Mouse (Mus musculus) gastrocnemius, postnatal 25 days (tissue): Measurements from ENCODE around the gene Dnmbp. TPM values are rescaled to one million over a fixed set of nuclear protein-coding genes. Genes with fewer than 3 reads are reported as not detected.

ENCODE experiments used
- DNase-seq: peaks from one replicate; pipeline ENCODE4 v3.0.0; 2022
- total RNA-seq, 2 experiments: library from RNA; stranded (reverse); gene quantifications; 1 replicate in 1 of 2; 2 replicates in 1 of 2; pipeline ENCODE4 v1.2.3; 2021

The Dnmbp gene
- total RNA-seq, 2 experiments from 2014 or later = 7.9 to 10.0 TPM

DNA sequence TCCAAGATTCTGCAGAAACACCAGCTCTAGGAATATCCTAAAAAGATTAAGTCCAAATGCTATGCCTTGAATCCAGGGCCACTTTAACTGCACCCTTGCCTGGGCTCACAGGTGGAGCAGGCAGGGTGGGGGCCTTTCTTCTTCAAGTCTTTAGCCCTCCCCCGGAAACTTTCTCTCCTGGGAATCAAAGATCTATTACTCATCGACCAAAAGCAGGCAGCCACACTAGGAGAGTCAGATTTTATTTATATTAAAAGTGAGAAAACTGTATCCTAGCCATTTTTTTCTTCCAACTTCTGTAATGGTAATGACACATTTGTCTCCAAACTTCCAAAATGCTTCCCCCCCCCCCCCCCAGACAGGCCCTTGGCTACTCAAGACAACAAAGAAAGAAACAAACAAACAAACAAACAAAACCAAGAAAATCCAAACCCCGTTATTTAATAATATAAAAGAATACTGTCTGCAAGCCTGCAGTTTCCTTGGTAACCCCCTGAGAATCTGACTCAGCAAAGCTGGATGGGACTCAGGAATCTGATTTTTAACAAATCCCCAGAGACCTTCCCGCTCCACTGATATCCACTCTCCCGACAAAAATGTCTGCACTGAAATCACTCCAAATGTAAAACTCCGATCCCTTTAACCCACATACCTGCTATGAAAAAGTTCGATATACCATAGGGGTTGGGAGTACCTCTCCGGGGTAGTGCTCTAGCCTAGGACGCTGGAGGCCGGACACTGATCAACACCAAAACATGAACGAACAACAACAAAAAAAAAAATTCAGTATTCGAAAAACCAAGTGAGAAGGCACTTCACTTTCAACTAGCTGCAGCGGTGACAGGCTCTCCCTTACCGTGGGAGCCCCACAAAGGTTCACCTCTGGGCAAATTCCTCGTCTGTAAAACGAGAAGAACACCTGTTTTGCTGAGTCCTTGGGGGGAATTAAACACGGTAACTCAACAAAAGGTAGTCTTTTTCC lies 61.6 kb downstream of the Dnmbp start:
- peak; percentile 26 for DNase-seq

DNA sequence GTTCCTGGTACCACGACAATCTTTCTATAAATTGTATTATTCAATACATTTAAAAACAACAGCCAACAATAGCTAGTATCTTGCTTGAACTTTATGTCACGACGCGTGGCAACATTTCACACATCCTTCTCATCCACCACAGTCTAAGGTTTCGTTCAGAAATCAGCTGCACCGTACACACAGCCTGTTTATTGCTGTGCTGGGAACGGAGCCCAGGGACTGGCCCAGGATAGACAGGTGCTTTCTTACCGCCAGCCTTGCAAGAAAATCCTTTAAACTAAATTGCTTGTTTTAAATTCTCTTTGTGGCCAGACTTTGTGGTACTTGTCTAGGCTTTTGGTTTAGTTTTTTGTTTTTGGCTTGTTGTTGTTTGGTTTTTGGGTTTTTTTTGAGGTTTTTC lies 62.6 kb downstream of the Dnmbp start:
- DNase-seq = no peak

DNA sequence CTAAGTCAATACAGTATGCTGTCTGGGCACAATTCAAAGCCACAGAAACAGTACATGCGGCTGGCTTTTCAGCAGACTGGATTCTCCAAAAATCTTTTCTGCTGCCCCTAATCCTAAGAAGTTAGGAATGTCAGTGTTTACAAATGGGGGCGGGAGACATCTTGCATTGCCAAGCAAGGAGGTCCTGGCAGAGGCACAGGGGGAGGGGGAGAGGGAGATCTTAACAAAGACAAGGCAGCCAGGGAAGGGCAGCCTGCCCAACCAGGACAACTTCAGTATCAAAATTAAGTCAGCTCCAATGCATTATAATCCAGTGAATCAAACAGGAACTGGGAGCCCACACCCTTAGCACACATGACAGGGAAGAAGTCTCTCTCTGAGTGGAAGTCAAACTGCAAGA lies 64.0 kb downstream of the Dnmbp start:
- DNase-seq = peak; percentile 26

DNA sequence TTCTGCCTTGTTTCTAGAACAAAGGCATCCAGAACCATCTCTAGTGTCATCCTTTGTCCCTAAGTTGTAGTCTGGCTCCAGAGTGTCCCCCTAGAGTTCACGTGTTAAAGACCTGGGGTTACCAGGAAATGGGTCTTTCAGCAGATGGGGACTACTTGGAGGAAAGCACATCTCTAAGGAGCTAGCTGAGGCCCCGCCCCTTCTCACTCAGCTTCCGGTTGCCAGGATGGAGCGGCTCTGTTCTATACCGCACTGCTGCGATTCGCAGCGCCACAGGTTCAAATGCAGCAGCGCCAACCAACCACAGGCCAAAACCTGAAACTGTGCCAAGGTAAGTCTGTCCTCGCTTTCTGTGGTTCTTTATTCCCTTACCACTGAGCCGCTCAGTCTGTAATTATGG lies 65.6 kb downstream of the Dnmbp start:
- no peak for DNase-seq

DNA sequence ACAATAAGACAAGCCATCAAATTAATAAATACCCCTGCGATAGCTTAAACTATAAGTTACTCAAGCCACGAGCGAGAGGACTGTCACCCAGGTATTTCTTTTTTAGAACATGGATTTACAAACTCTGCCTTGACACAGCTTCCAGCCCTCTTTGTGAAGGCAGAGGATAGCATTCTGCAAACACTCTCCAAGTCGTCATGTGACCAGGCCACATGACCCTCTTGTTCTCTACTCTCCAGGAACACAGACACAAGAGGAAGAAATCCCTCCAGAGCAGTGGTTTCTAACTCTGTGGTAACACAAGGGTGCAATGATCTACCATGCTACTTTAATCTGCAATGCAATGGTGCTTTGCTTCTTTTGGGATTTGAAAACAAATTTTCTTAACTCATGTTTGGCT lies 69.6 kb downstream of the Dnmbp start:
- no peak for DNase-seq

DNA sequence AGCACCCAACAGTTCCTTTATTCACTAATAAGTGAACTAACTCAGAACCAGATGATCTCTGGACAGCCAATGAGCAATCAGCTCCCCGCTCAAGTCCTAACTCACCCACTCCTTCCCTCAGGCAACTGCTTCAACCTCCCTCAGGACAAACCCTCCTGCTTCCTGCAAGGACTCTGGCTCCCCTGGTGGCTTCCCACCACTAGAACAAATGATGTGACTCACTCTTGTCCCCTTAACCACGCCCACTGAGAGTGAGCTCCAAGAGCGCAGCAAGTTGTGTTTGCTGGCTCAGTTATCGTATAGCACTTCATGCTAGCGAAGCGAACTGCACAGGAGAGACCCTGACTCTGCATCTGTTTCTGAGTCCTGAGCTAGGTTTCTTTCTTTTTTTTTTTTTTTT lies 82.6 kb downstream of the Dnmbp start:
- no peak for DNase-seq

DNA sequence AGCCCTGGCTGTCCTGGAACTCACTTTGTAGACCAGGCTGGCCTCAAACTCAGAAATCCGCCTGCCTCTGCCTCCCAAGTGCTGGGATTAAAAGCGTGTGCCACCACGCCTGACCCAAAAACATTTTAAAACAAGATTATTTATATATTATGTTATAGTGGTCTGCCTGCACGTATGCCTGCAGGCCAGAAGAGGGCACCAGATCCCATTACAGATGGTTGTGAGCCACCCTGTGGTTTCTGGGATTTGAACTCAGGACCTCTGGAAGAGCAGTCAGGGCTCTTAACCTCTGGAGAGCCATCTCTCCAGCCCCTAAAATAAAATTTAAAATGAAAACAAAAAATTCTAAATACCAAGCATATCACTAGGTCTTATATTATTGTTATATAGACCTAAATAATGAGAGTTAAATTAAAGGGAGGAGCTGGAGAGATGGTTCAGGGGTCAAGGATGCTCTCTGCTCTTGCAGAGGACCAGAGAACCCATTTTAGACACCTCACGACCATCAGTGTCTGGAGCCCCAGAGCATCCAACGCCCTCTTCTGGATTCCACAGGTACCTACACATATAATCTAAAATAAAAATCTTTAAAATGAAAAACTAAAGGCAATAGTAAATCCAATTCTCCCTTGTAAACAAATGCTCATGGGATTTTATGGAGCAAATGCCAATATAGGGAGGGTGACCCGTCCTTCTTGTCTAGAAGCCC lies 87.0 kb downstream of the Dnmbp start:
- DNase-seq = no peak

DNA sequence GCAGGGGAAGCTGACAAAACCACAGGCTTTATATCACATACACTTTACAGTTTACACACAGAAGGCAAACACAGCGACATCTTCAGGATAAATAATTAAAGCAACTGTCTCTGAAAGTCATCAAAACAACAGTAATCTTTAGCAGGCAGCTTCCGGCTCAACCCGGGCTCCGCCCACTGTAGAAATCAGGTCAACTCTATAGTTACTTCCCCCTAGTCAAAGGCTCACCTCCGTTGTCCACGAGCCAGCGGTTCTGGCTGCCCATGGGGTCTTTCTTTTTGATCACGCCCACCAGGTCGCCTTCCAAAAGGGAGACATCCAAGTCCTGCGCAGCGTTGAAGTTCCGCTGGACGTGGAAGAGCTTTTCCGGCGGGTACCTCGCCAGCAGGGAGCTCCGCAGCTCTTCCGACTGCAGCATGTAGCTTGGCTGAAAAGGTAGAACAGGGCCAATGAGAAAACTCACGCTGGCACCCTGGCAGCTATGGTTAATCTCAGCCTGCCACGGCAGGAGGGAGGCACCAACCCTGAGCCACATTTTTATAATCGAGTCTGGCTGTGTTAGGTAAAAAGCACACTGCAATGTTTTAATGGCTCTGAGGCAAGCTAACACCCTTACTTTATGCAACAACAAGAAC lies 87.9 kb downstream of the Dnmbp start:
- no peak for DNase-seq

DNA sequence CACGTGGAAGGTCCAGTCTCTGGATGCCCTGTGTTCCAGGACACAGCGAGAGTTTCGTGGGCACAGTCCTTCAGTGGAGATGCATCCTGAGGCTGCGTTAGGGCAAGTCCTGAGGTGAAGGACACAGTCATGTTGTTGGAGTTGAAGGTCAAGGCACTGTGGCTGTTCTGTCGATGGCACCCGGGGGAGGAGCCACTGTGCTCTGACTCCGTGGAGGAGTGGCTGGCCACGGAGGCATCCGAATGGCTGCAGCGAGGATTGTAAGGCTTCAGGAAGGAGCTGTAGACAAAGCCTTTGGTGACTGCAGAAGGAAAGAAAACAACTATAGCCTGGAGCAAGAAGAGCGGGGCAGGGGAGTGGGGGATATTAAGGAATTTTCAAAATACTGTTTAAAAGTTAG lies 90.0 kb downstream of the Dnmbp start:
- DNase-seq = no peak

DNA sequence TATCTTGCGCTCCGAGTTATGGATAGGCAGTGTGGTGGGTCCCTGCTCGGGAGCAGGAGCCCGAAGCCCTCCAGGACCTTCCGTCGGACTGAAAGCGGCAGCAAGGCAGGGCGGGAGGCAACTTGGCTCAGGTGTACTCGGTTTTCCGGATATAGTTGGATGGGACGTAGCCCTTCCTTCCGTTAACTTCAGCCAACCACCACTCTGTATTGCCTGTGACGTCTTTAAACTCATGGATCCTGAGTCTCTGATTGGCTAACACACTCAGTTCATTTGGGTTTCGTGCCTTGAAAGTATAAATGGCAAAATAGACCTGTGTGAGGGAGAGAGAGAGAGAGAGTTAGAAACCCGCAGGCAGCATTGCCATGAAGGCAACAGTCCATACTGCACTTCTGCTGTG lies 92.0 kb downstream of the Dnmbp start:
- no peak for DNase-seq

DNA sequence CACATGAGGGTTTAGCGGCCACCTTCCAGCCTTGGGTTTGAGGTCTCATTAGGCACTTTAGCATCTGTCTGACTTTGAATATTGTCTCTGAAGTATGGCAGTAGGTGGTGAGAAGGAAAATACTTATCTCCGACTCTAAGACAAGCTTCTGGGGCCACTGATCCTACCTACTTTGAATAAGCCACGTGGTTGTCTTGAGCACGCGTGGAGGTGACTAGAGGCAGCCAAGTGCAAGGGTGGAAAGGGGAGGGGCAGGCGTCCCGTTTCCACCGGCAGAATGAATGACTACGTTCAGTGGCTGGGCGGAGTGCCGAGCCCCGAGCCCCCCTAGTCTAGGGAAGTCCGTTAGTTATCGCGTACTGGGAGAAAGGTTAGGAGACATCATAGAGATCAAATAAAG lies 92.9 kb downstream of the Dnmbp start:
- no peak for DNase-seq

DNA sequence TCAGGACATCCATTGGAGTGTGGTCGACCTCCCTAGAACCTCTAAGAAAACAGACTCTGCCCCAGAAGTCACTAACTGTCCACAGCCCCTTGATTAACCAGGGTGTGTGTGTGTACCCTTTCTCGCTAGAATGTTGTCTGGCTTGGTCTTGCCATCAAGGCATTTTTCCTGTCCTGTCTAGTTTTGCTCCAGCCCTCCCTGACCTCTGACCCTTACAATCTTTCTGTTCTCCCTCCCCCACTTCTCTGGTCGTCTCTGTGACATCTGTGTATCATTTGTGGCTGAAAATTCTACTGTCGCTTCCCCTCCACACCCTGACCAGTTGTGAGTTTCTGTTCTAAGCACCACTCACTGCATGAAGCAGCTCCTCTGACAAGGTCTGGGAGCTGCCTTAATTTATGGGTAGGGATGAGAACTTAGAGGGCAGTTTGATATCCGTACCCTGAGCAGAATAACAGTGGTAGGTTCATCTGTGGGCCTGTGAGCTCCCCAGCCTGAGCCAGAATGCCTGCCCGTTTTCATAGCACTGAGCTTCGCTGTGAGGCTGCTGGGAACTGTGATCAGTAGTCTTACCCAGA lies 94.6 kb downstream of the Dnmbp start:
- no peak for DNase-seq

DNA sequence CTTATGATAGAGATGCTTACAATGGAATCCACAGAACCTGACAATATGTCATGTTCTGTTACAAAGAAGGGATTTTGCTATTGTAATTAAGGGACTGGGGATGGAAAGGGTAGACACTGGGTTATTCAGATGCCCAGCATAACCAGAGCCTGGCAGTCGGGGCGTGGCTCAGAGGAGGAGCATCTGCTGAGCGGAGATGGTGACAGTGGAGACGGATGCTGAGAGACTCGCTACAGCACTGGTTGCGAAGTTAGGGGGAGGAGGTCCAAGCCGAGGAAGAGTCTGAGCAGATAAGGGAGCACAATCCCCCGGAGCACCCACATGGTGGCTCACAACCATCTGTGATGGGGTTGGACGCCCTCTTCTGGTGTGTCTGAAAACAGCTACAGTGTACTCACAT lies 96.8 kb downstream of the Dnmbp start:
- DNase-seq = no peak

DNA sequence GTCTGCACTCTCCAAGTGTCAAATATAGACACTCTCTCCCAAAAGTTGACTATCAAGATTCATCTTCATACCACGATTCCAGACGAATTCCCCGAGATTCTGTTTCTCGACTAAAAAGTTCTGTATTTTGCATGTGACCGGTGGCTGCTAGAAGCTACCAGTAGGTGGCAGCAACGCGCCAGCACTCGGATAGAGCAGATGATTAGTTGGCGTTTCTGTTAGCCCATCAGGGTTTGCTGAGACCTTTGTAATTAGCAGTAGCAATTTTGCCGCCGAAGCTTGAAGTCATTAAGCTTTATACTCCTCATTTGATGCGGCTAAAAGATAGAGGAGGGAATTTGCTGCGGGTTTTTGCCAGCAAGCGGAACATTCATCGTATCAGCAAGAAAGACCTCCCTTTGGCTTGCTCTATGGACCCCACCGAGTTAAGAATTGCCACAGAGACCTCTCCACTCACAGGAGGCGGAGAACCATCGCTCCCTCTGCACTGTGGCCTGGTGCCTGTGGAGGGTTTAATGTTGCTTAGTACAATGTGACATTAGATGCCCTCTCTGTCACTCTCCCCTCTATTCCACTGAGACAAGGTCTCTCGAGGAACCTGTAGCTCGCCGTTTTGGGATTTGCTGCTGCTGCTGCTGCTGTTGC lies 107.4 kb downstream of the Dnmbp start:
- no peak for DNase-seq

DNA sequence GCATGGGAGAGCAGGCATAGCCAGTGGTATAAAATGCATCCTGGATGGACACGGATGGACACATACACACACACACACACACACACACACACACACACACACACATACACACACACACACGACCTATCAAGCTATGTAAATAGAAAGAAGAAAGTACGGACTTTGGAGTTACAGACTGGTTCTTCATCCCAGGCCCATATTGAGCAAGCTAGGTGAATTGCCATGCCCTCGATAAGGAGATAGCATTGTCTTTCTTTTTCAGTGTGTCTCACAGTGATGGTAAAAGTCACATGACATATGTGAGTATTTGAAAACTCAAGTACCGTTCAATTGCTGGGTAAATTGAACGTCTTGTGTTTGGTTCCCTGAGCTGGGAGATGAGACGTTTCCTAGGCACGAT lies 113.1 kb downstream of the Dnmbp start:
- DNase-seq = no peak

DNA sequence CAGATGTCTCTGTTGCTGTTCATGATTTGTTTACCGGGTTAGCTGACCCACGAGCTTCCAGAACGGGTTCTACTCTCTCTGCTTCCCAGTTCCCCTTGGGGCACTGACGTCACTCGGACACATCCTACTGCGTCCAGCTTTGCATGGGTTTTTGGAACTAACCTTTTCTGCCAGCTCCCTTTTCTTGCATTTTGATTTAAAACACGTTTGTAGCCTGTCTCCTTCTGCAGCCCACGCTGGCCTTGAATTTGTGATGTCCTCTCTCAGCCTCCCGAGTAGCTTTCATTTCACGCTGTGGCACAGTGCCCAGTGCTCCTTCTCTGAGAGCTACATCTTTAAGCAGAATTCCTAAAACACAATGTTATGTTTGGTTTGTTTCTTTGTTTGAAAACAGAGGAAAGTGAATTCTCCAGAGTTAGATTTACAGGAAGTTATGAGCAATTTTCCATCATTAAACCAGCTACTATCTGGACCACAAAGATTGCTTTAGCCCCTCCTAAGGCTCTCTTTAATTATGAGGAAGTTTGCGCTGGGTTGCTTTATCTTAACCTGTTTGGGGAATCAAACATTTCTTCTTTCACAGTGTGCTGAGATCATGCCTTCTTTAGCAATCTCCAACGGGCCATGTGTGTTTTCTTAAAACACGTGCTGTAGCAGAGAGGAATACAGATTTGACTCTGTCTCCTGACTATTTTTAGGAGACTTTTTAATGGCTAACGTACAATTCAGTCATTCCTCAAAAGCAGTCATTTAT lies 124.2 kb downstream of the Dnmbp start:
- no peak for DNase-seq

DNA sequence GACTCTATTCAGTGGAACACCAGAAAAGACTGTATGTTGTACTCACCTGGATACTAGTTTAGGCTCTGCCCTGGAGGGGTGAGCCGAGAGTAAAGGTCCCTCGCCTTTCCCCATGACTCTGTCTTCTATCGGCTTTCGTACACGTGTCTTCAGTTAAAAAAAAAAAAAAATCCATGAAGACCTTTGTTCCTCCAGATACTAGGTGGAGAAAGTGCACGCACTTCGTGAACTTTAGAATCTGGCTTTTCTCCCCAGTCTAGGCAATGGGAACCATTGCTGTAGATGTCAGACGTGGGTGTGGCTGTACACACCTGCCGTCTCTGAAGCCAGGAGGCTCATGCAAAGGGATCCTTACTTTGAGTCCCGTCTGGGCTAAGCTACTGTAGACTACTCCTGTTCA lies 126.7 kb downstream of the Dnmbp start:
- no peak for DNase-seq

DNA sequence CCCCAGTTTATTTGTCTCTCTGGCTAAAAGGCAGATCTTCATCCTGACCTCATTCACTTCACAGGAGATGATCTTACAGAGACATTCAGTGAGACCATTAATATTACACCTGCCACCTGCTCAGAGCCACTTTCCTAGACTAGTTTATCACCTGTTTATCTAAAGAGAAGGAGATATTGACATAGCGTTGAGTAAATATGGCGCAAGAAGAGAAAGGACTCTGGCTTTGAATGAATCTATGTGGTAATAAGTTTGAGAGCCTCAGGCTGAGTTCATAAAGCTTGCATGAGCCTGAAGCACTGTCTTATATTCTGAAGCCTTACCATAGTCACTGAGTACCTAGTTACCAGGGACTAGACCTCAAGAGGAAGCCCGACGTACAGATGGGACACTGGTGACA lies 128.6 kb downstream of the Dnmbp start:
- no peak for DNase-seq

DNA sequence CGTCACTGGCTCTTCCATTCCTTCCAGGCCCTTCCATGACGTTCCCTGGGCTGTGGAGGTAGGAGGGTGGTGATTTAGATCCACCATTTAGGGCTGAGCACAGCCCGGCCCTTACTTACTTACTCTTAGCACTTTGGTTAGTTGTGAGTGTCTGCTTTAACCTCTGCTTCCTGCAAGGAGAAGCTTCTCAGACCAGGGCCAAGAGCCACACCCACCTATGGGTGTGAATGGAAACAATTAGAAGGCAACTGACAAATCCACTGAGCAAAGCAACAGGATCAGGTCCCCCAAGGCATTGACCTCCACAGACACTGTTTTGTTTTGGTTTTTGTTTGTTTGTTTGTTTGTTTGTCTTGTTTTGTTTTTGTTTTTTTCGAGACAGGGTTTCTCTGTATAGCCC lies 130.7 kb downstream of the Dnmbp start:
- no peak for DNase-seq

DNA sequence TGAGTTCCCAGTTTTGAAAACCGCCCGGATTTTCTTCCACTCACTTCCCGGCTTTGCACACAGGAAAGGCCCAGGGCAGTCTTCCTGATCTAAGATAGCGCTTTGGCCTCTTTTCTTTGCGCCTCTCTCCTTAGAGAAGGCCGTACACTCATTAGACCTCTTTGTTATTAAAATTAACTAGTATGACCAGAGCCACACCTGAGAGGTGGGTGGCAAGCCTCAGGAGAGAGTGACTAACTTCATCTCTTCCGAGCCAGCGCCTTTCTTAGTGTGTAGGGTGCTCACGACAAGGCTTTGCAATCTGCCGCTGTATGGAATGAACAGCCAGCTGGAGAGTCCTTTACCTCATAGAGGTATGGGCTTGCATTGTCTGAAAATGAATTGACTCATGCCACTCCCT lies 136.1 kb downstream of the Dnmbp start:
- no peak for DNase-seq

DNA sequence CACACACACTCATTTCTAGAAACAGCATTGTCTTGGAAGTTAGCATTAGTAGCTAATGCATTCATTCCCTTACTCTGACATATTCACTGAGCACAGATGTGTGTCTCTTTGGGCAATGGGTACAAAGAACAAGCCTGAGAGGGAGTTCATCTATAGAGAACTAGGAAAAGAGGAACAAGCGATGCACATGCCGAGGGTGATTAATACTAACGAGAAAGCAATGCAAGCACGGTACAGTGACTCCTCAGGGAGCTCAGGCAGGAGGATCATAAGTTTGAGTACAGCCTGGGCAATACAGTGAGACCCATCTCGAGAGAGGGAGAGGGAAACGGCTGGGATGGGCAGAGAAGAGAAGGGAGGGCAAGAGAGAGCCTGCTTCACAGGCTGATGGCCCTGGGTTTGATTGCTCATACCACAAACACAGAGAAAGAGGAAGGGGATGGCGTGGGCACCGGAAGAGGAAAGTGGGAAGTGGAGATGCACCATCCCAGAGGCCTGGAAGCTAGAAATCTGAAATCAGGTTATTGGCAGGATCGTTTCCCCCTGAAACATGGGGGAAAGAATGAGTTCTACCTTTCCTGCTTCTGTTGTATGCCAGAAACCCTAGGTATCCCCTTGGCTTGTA lies 138.5 kb downstream of the Dnmbp start:
- DNase-seq = no peak
